Mouse (Mus musculus) forebrain, embryonic 13.5 days (tissue): ENCODE measurements around the gene Mpdz. TPM values are rescaled to one million over a fixed set of nuclear protein-coding genes. Genes with fewer than 3 reads are reported as not detected.

Source experiments
- ATAC-seq: fragments of 200-750 bp; cut with Nextera tagmentation; 2 replicates; pipeline ENCODE4 v1.8.0; 2017
- H3K27ac ChIP-seq: fragments of 300-500 bp; sonication (generic); 2 replicates; pipeline ENCODE4 v1.5.1; 2015; ENCODE audit warnings: inconsistent platforms, mild to moderate bottlenecking, moderate library complexity
- H3K27me3 ChIP-seq: fragments of 300-500 bp; sonication (generic); 2 replicates; pipeline ENCODE4 v1.6.1; 2015; ENCODE audit warnings: mild to moderate bottlenecking, inconsistent platforms
- H3K36me3 ChIP-seq: fragments of 300-500 bp; sonication (generic); 2 replicates; pipeline ENCODE4 v1.6.1; 2015; ENCODE audit warnings: mild to moderate bottlenecking, inconsistent platforms; ENCODE audit not compliant: poor library complexity, severe bottlenecking
- H3K4me1 ChIP-seq: fragments of 300-500 bp; sonication (generic); 2 replicates; pipeline ENCODE4 v1.6.1; 2015; ENCODE audit warnings: inconsistent platforms
- H3K4me2 ChIP-seq: fragments of 300-500 bp; sonication (generic); 2 replicates; pipeline ENCODE4 v1.6.1; 2015; ENCODE audit warnings: inconsistent platforms, mild to moderate bottlenecking, moderate library complexity
- H3K4me3 ChIP-seq: fragments of 300-500 bp; sonication (generic); 2 replicates; pipeline ENCODE4 v1.5.1; 2015; ENCODE audit warnings: mild to moderate bottlenecking, inconsistent platforms
- H3K9ac ChIP-seq: fragments of 300-500 bp; sonication (generic); 2 replicates; pipeline ENCODE4 v1.6.1; 2015; ENCODE audit warnings: mild to moderate bottlenecking, inconsistent platforms
- H3K9me3 ChIP-seq: fragments of 300-500 bp; sonication (generic); replicated peaks from 2 replicates; pipeline ENCODE4 v1.6.1; 2016; ENCODE audit warnings: inconsistent platforms
- WGBS: fragments of 180-500 bp; shearing (Covaris S2); methylation state at CpG from one replicate; pipeline ENCODE4 v1.1.7; 2015; 5-methylcytosine and 5-hydroxymethylcytosine counted together
- polyA plus RNA-seq: library from polyadenylated mRNA; unstranded; fragments of >200 nt; fragmentation: Nextera tagmentation; extraction: Ambion mirVana; gene quantifications from 2 replicates; pipeline ENCODE4 v1.2.1, GENCODE M21; 2015

Mpdz gene
- polyA plus RNA-seq: 26.0 and 36.3 TPM in 2 replicates

GRCm38 (mm10) chr4:81442078-81442981, at the start of gene Mpdz:
TSS of gene Mpdz (minus strand) at chr4:81442815.
- Histone ChIP-seq H3K36me3 (no peaks in the 10 kb centered on the region), H3K4me3 (peak within 1 kb of the TSS; percentile 85), H3K4me1 (peaks cover 19% of the 10 kb centered on the region), H3K27ac (peak within 1 kb of the TSS; percentile 74), H3K9ac (peak within 1 kb of the TSS; percentile 89), H3K4me2 (peak within 1 kb of the TSS; percentile 75), H3K9me3 (no peaks in the 10 kb centered on the region), H3K27me3 (no peaks in the 10 kb centered on the region)
- under 1% methylated on average over 96 of the region's 97 CpGs for WGBS
- peak; percentile 96 for ATAC-seq

- WGBS: 87% methylated on average over 2 of the region's 2 CpGs
- Histone ChIP-seq H3K4me3 (no peak overlapping the region), H3K4me1 (no peaks in the 10 kb centered on the region), H3K4me2 (no peak overlapping the region), H3K36me3 (no peaks in the 10 kb centered on the region), H3K9ac (no peak overlapping the region), H3K27me3 (no peaks in the 10 kb centered on the region), H3K27ac (no peak overlapping the region), H3K9me3 (no peaks in the 10 kb centered on the region)
- ATAC-seq: no peak
These were observed 47.9 kb upstream of the Mpdz start for GRCm38 (mm10) chr4:81490556-81490955.

GRCm38 (mm10) chr4:81484603-81485002, 42.0 kb upstream of the Mpdz start:
- no peaks in the 10 kb centered on the region for H3K9me3 ChIP-seq
- H3K36me3 ChIP-seq: no peaks in the 10 kb centered on the region
- 77% methylated on average over 7 of the region's 7 CpGs for WGBS
- H3K4me2 ChIP-seq: no peak overlapping the region
- ATAC-seq: no peak
- no peak overlapping the region for H3K9ac ChIP-seq
- H3K27me3 ChIP-seq: no peaks in the 10 kb centered on the region
- no peak overlapping the region for H3K27ac ChIP-seq
- peaks cover 3% of the 10 kb centered on the region; the same call in 1 of the 2 replicates for H3K4me1 ChIP-seq
- no peak overlapping the region for H3K4me3 ChIP-seq

- Histone ChIP-seq H3K27me3 (no peaks in the 10 kb centered on the region), H3K27ac (no peak overlapping the region), H3K4me2 (no peak overlapping the region), H3K4me3 (no peak overlapping the region), H3K9me3 (no peaks in the 10 kb centered on the region), H3K4me1 (peaks cover 3% of the 10 kb centered on the region; the same call in 1 of the 2 replicates), H3K9ac (no peak overlapping the region), H3K36me3 (no peaks in the 10 kb centered on the region)
- ATAC-seq: no peak
- WGBS: 77% methylated on average over 18 of the region's 18 CpGs
These were observed 41.4 kb upstream of the Mpdz start for GRCm38 (mm10) chr4:81483887-81484602.

GRCm38 (mm10) chr4:81483159-81483558, 40.5 kb upstream of the Mpdz start:
- no peak overlapping the region for H3K4me2 ChIP-seq
- H3K36me3 ChIP-seq: no peaks in the 10 kb centered on the region
- H3K9ac ChIP-seq: no peak overlapping the region
- H3K27ac ChIP-seq: no peak overlapping the region
- ATAC-seq: no peak
- no peaks in the 10 kb centered on the region for H3K9me3 ChIP-seq
- no peaks in the 10 kb centered on the region for H3K27me3 ChIP-seq
- WGBS: 6% methylated on average over 6 of the region's 6 CpGs
- H3K4me1 ChIP-seq: peaks cover 3% of the 10 kb centered on the region; the same call in 1 of the 2 replicates
- no peak overlapping the region for H3K4me3 ChIP-seq

GRCm38 (mm10) chr4:81466821-81467220, 24.2 kb upstream of the Mpdz start:
- Histone ChIP-seq H3K4me2 (no peak overlapping the region), H3K4me3 (no peak overlapping the region), H3K4me1 (no peaks in the 10 kb centered on the region), H3K36me3 (no peaks in the 10 kb centered on the region), H3K27me3 (no peaks in the 10 kb centered on the region), H3K27ac (no peak overlapping the region), H3K9me3 (no peaks in the 10 kb centered on the region), H3K9ac (no peak overlapping the region)
- WGBS: 87% methylated on average over 4 of the region's 4 CpGs
- ATAC-seq: no peak

- no peak overlapping the region for H3K4me3 ChIP-seq
- no peaks in the 10 kb centered on the region for H3K9me3 ChIP-seq
- ATAC-seq: no peak
- H3K27me3 ChIP-seq: no peaks in the 10 kb centered on the region
- no peaks in the 10 kb centered on the region for H3K36me3 ChIP-seq
- no peak overlapping the region for H3K27ac ChIP-seq
- H3K9ac ChIP-seq: no peak overlapping the region
- 84% methylated on average over 3 of the region's 3 CpGs for WGBS
- H3K4me1 ChIP-seq: no peaks in the 10 kb centered on the region
- H3K4me2 ChIP-seq: no peak overlapping the region
These were observed 22.6 kb upstream of the Mpdz start for GRCm38 (mm10) chr4:81465172-81465571.

GRCm38 (mm10) chr4:81462253-81462652, 19.6 kb upstream of the Mpdz start:
- H3K27me3 ChIP-seq: no peaks in the 10 kb centered on the region
- H3K9me3 ChIP-seq: no peaks in the 10 kb centered on the region
- no peak overlapping the region for H3K27ac ChIP-seq
- H3K4me1 ChIP-seq: no peaks in the 10 kb centered on the region
- no peak overlapping the region for H3K4me3 ChIP-seq
- no peak overlapping the region for H3K4me2 ChIP-seq
- 65% methylated on average over 4 of the region's 4 CpGs for WGBS
- no peak overlapping the region for H3K9ac ChIP-seq
- H3K36me3 ChIP-seq: no peaks in the 10 kb centered on the region
- no peak for ATAC-seq

- WGBS: 87% methylated on average over 1 of the region's 1 CpGs
- Histone ChIP-seq H3K36me3 (no peaks in the 10 kb centered on the region), H3K9me3 (no peaks in the 10 kb centered on the region), H3K27me3 (no peaks in the 10 kb centered on the region), H3K4me1 (no peaks in the 10 kb centered on the region), H3K4me3 (no peak overlapping the region), H3K9ac (no peak overlapping the region), H3K27ac (no peak overlapping the region), H3K4me2 (no peak overlapping the region)
- no peak for ATAC-seq
These were observed 16.3 kb upstream of the Mpdz start for GRCm38 (mm10) chr4:81458921-81459320.

- H3K9me3 ChIP-seq: no peaks in the 10 kb centered on the region
- no peak overlapping the region for H3K4me3 ChIP-seq
- ATAC-seq: no peak
- no peak overlapping the region for H3K9ac ChIP-seq
- 84% methylated on average over 3 of the region's 3 CpGs for WGBS
- no peaks in the 10 kb centered on the region for H3K27me3 ChIP-seq
- no peaks in the 10 kb centered on the region for H3K4me1 ChIP-seq
- H3K36me3 ChIP-seq: no peaks in the 10 kb centered on the region
- H3K4me2 ChIP-seq: no peak overlapping the region
- H3K27ac ChIP-seq: no peak overlapping the region
These were observed 11.2 kb upstream of the Mpdz start for GRCm38 (mm10) chr4:81453806-81454205.

GRCm38 (mm10) chr4:81452183-81452582, 9.6 kb upstream of the Mpdz start:
- H3K4me3 ChIP-seq: no peak overlapping the region
- no peak overlapping the region for H3K27ac ChIP-seq
- ATAC-seq: no peak
- no peaks in the 10 kb centered on the region for H3K9me3 ChIP-seq
- no peaks in the 10 kb centered on the region for H3K4me1 ChIP-seq
- 50% methylated on average over 2 of the region's 2 CpGs for WGBS
- no peaks in the 10 kb centered on the region for H3K27me3 ChIP-seq
- no peak overlapping the region for H3K4me2 ChIP-seq
- no peaks in the 10 kb centered on the region for H3K36me3 ChIP-seq
- H3K9ac ChIP-seq: no peak overlapping the region

GRCm38 (mm10) chr4:81449413-81449812, 6.8 kb upstream of the Mpdz start:
- H3K27ac ChIP-seq: no peak overlapping the region
- no peak overlapping the region for H3K4me2 ChIP-seq
- 93% methylated on average over 4 of the region's 4 CpGs for WGBS
- no peaks in the 10 kb centered on the region for H3K4me1 ChIP-seq
- no peak overlapping the region for H3K4me3 ChIP-seq
- no peak overlapping the region for H3K9ac ChIP-seq
- H3K27me3 ChIP-seq: no peaks in the 10 kb centered on the region
- no peaks in the 10 kb centered on the region for H3K36me3 ChIP-seq
- no peak for ATAC-seq
- H3K9me3 ChIP-seq: no peaks in the 10 kb centered on the region
